Mouse (Mus musculus): ENCODE results near the gene Ngfr. TPM values are rescaled to one million over a fixed set of nuclear protein-coding genes. Genes with fewer than 3 reads are reported as not detected.

The Ngfr gene
- polyA plus RNA-seq, 1 experiment from 2014 or later: 10.2 TPM

GRCm38 (mm10) chr11:95598214-95599062, 10.9 kb upstream of the Ngfr start:
- H3K36me3 ChIP-seq (ENCODE audit: control insufficient read depth, insufficient read depth, low read length): no peaks in the 10 kb centered on the region
- WGBS: 24% methylated on average over 14 of the region's 14 CpGs
- H3K4me1 ChIP-seq (ENCODE audit: control insufficient read depth, insufficient read depth, low read length): peaks cover 5% of the 10 kb centered on the region; the same call in 1 of the 2 replicates
- H3K9me3 ChIP-seq (replicated peaks; ENCODE audit: control insufficient read depth, low read length, poor library complexity, severe bottlenecking): no peaks in the 10 kb centered on the region; the same call in 1 of the 2 replicates
- peaks cover 12% of the 10 kb centered on the region for H3K27me3 ChIP-seq (ENCODE audit: control insufficient read depth, insufficient read depth, low read depth, low read length)
- H3K4me3 ChIP-seq (ENCODE audit: low read depth, low read length): no peak overlapping the region
- no peak for ATAC-seq
- no peak overlapping the region for H3K9ac ChIP-seq (ENCODE audit: low read depth, low read length)
- H3K4me2 ChIP-seq (ENCODE audit: low read length): no peak overlapping the region
- H3K27ac ChIP-seq (ENCODE audit: low read length): no peak overlapping the region

GRCm38 (mm10) chr11:95597741-95598140, 10.2 kb upstream of the Ngfr start:
- peaks cover 5% of the 10 kb centered on the region; the same call in 1 of the 2 replicates for H3K4me1 ChIP-seq (ENCODE audit: control insufficient read depth, insufficient read depth, low read length)
- H3K9ac ChIP-seq (ENCODE audit: low read depth, low read length): no peak overlapping the region
- H3K27me3 ChIP-seq (ENCODE audit: control insufficient read depth, insufficient read depth, low read depth, low read length): peaks cover 12% of the 10 kb centered on the region
- ATAC-seq: no peak
- no peaks in the 10 kb centered on the region for H3K36me3 ChIP-seq (ENCODE audit: control insufficient read depth, insufficient read depth, low read length)
- H3K27ac ChIP-seq (ENCODE audit: low read length): no peak overlapping the region
- WGBS: 28% methylated on average over 13 of the region's 13 CpGs
- no peak overlapping the region for H3K4me2 ChIP-seq (ENCODE audit: low read length)
- H3K9me3 ChIP-seq (replicated peaks; ENCODE audit: control insufficient read depth, low read length, poor library complexity, severe bottlenecking): no peaks in the 10 kb centered on the region; the same call in 1 of the 2 replicates
- H3K4me3 ChIP-seq (ENCODE audit: low read depth, low read length): no peak overlapping the region

- peaks cover 5% of the 10 kb centered on the region; the same call in 1 of the 2 replicates for H3K4me1 ChIP-seq (ENCODE audit: control insufficient read depth, insufficient read depth, low read length)
- no peak overlapping the region for H3K4me2 ChIP-seq (ENCODE audit: low read length)
- H3K36me3 ChIP-seq (ENCODE audit: control insufficient read depth, insufficient read depth, low read length): no peaks in the 10 kb centered on the region
- no peak overlapping the region for H3K4me3 ChIP-seq (ENCODE audit: low read depth, low read length)
- H3K27ac ChIP-seq (ENCODE audit: low read length): no peak overlapping the region
- H3K9me3 ChIP-seq (replicated peaks; ENCODE audit: control insufficient read depth, low read length, poor library complexity, severe bottlenecking): no peaks in the 10 kb centered on the region
- H3K27me3 ChIP-seq (ENCODE audit: control insufficient read depth, insufficient read depth, low read depth, low read length): peaks cover 12% of the 10 kb centered on the region
- no peak overlapping the region for H3K9ac ChIP-seq (ENCODE audit: low read depth, low read length)
- no peak for ATAC-seq
- 36% methylated on average over 11 of the region's 11 CpGs for WGBS
Observed at GRCm38 (mm10) chr11:95596704-95597103, 9.2 kb upstream of the Ngfr start.

- no peak for ATAC-seq
- Histone ChIP-seq H3K4me1 (ENCODE audit: control insufficient read depth, insufficient read depth, low read length) (peaks cover 5% of the 10 kb centered on the region; the same call in 1 of the 2 replicates), H3K4me3 (ENCODE audit: low read depth, low read length) (no peak overlapping the region), H3K36me3 (ENCODE audit: control insufficient read depth, insufficient read depth, low read length) (no peaks in the 10 kb centered on the region), H3K9me3 (replicated peaks; ENCODE audit: control insufficient read depth, low read length, poor library complexity, severe bottlenecking) (no peaks in the 10 kb centered on the region), H3K27me3 (ENCODE audit: control insufficient read depth, insufficient read depth, low read depth, low read length) (peaks cover 12% of the 10 kb centered on the region), H3K9ac (ENCODE audit: low read depth, low read length) (no peak overlapping the region), H3K27ac (ENCODE audit: low read length) (no peak overlapping the region), H3K4me2 (ENCODE audit: low read length) (no peak overlapping the region)
- WGBS: 35% methylated on average over 5 of the region's 5 CpGs
Observed at GRCm38 (mm10) chr11:95596150-95596515, 8.6 kb upstream of the Ngfr start.

GRCm38 (mm10) chr11:95595438-95596149, 8.1 kb upstream of the Ngfr start:
- peaks cover 5% of the 10 kb centered on the region; the same call in 1 of the 2 replicates for H3K4me1 ChIP-seq (ENCODE audit: control insufficient read depth, insufficient read depth, low read length)
- 25% methylated on average over 10 of the region's 10 CpGs for WGBS
- no peaks in the 10 kb centered on the region for H3K9me3 ChIP-seq (replicated peaks; ENCODE audit: control insufficient read depth, low read length, poor library complexity, severe bottlenecking)
- H3K4me2 ChIP-seq (ENCODE audit: low read length): no peak overlapping the region
- no peak overlapping the region for H3K4me3 ChIP-seq (ENCODE audit: low read depth, low read length)
- no peak overlapping the region for H3K9ac ChIP-seq (ENCODE audit: low read depth, low read length)
- peaks cover 12% of the 10 kb centered on the region for H3K27me3 ChIP-seq (ENCODE audit: control insufficient read depth, insufficient read depth, low read depth, low read length)
- H3K36me3 ChIP-seq (ENCODE audit: control insufficient read depth, insufficient read depth, low read length): no peaks in the 10 kb centered on the region
- no peak overlapping the region for H3K27ac ChIP-seq (ENCODE audit: low read length)
- no peak for ATAC-seq

- Histone ChIP-seq H3K27ac (ENCODE audit: low read length) (no peak overlapping the region), H3K4me1 (ENCODE audit: control insufficient read depth, insufficient read depth, low read length) (peaks cover 5% of the 10 kb centered on the region; the same call in 1 of the 2 replicates), H3K9ac (ENCODE audit: low read depth, low read length) (no peak overlapping the region), H3K4me3 (ENCODE audit: low read depth, low read length) (no peak overlapping the region), H3K27me3 (ENCODE audit: control insufficient read depth, insufficient read depth, low read depth, low read length) (peaks cover 12% of the 10 kb centered on the region), H3K9me3 (replicated peaks; ENCODE audit: control insufficient read depth, low read length, poor library complexity, severe bottlenecking) (no peaks in the 10 kb centered on the region), H3K36me3 (ENCODE audit: control insufficient read depth, insufficient read depth, low read length) (no peaks in the 10 kb centered on the region), H3K4me2 (ENCODE audit: low read length) (no peak overlapping the region)
- 17% methylated on average over 13 of the region's 13 CpGs for WGBS
- ATAC-seq: no peak
Observed at GRCm38 (mm10) chr11:95594686-95595212, 7.2 kb upstream of the Ngfr start.

- peaks cover 5% of the 10 kb centered on the region; the same call in 1 of the 2 replicates for H3K4me1 ChIP-seq (ENCODE audit: control insufficient read depth, insufficient read depth, low read length)
- no peak for ATAC-seq
- 89% methylated on average over 5 of the region's 5 CpGs for WGBS
- no peak overlapping the region for H3K27ac ChIP-seq (ENCODE audit: low read length)
- no peak overlapping the region for H3K9ac ChIP-seq (ENCODE audit: low read depth, low read length)
- H3K4me2 ChIP-seq (ENCODE audit: low read length): no peak overlapping the region
- H3K4me3 ChIP-seq (ENCODE audit: low read depth, low read length): no peak overlapping the region
- H3K27me3 ChIP-seq (ENCODE audit: control insufficient read depth, insufficient read depth, low read depth, low read length): peaks cover 7% of the 10 kb centered on the region
- no peaks in the 10 kb centered on the region for H3K36me3 ChIP-seq (ENCODE audit: control insufficient read depth, insufficient read depth, low read length)
- no peaks in the 10 kb centered on the region for H3K9me3 ChIP-seq (replicated peaks; ENCODE audit: control insufficient read depth, low read length, poor library complexity, severe bottlenecking)
Observed at GRCm38 (mm10) chr11:95593501-95593900, 6.0 kb upstream of the Ngfr start.

- H3K9ac ChIP-seq (ENCODE audit: low read depth, low read length): no peak overlapping the region
- no peak for ATAC-seq
- 87% methylated on average over 1 of the region's 1 CpGs for WGBS
Observed at GRCm38 (mm10) chr11:95592691-95593090, 5.2 kb upstream of the Ngfr start.

More at GRCm38 (mm10) chr11:95592691-95593090, 5.2 kb upstream of the Ngfr start:
- peaks cover 2% of the 10 kb centered on the region; the same call in 1 of the 2 replicates for H3K4me1 ChIP-seq (ENCODE audit: control insufficient read depth, insufficient read depth, low read length)
- no peaks in the 10 kb centered on the region for H3K9me3 ChIP-seq (replicated peaks; ENCODE audit: control insufficient read depth, low read length, poor library complexity, severe bottlenecking)
- no peaks in the 10 kb centered on the region for H3K36me3 ChIP-seq (ENCODE audit: control insufficient read depth, insufficient read depth, low read length)
- no peak overlapping the region for H3K4me2 ChIP-seq (ENCODE audit: low read length)
- peaks cover 9% of the 10 kb centered on the region for H3K27me3 ChIP-seq (ENCODE audit: control insufficient read depth, insufficient read depth, low read depth, low read length)
- H3K4me3 ChIP-seq (ENCODE audit: low read depth, low read length): no peak overlapping the region
- no peak overlapping the region for H3K27ac ChIP-seq (ENCODE audit: low read length)
